Mouse (Mus musculus): ENCODE measurements around the gene Leng1.

DNA sequence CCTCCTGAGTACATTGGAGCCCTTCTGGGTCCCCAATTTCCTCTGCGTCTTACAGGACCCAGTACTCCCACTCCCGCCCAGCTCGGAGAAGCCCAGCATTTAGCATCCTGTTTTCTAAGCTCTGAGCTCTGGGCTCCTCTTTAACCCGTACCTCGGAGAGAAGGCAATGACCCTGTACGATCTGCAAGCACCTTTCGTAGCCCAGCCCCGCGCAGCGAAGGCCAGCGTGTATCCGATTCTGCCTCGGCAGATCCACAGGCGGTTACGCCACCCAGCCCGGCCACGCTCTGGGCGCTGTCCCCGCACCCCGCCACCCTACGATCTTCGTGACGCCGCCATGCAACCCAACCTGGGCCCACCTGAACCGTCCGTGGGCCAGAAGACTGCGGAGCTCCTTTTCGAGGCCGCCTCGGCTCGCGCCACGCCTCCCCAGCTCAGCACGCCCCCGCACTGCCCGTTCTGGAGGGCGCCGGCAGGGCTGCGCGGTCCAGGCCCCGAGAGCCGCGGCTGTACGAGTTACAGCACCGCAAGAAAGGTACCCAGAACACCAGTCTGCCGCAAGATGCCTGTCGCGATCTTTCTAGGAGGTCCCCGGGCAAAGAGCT is 26.8 kb upstream of the Leng1 start, which contains the start of gene Tsen34:
- no peak for TF ChIP-seq GATA1 (IDR thresholded peaks at IDR 0.05; ENCODE audit: borderline replicate concordance, low read length)
- no peak for TF ChIP-seq FLI1 (IDR thresholded peaks at IDR 0.05; ENCODE audit: low read length)

Measured in megakaryocyte, embryonic 14.5 days (primary cell).